Mouse (Mus musculus) frontal cortex, postnatal 10 days (tissue): Measurements from ENCODE around the gene Hdac7.

Experiments
- DNase-seq, 2 experiments: peaks; one replicate each; pipeline ENCODE4 v3.0.0; 2022; ENCODE audit warnings: low spot score in 2 of 2, mixed read lengths in 1 of 2

The Hdac7 gene

DNA sequence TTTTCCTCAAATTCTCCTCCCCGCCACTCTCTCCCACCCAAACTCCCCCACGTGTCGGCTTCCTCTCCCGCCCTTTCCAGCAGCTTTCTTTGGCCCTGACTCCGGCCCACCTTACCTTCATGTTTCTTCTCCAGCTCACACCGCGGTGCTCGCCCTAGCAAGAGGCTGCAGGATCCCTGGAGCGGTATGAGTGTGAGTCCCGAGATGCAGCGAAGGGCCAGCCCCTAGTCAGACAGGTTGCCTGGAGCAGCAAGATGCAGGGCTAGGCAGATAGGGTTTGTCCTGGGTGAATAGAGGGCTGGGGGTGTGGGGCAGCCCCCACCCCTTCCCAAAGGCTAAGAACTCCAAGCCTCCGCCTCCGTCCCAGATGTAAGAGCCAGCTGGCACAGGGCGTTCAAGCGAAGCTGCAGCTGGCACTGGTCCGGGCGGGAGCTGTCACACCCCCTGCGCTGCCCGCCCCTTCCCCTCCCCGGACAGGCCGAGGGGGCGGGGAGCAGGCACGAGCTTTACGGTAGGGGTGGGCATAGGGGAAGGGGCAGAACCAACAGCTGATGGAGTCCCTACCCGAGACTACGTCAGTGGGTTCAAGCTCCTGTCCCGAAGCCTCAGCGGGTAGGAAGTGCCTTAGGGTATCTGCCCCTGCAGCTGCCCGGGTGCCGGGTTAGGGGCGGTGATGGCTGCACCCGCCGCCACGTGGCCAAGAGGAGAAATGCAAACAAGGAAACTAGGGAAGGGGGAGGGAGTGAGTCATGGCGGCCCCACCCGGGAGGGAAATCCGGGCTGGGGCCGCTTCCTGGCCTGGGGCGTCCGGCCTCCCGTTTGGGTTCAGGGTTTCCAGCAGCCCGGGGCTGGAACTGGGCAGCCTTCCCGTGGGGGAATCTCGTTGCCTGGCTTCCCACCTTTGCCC, 76.8 kb downstream of the Hdac7 start, which contains the start of gene Rapgef3:
Rapgef3 (minus strand) TSS at position 693 of the 907 bp plus-strand sequence.
- DNase-seq: peak; percentile 81

- DNase-seq: no peak
Measured at GRCm38 (mm10) chr15:97766594-97767279, 77.6 kb downstream of the Hdac7 start.

GRCm38 (mm10) chr15:97766194-97766593, 78.1 kb downstream of the Hdac7 start:
- DNase-seq: peak in 1 of 2 experiments; percentile 36

GRCm38 (mm10) chr15:97765090-97765794, 79.1 kb downstream of the Hdac7 start:
- DNase-seq: no peak

- DNase-seq: no peak
Measured at GRCm38 (mm10) chr15:97764532-97764931, 79.8 kb downstream of the Hdac7 start.

DNA sequence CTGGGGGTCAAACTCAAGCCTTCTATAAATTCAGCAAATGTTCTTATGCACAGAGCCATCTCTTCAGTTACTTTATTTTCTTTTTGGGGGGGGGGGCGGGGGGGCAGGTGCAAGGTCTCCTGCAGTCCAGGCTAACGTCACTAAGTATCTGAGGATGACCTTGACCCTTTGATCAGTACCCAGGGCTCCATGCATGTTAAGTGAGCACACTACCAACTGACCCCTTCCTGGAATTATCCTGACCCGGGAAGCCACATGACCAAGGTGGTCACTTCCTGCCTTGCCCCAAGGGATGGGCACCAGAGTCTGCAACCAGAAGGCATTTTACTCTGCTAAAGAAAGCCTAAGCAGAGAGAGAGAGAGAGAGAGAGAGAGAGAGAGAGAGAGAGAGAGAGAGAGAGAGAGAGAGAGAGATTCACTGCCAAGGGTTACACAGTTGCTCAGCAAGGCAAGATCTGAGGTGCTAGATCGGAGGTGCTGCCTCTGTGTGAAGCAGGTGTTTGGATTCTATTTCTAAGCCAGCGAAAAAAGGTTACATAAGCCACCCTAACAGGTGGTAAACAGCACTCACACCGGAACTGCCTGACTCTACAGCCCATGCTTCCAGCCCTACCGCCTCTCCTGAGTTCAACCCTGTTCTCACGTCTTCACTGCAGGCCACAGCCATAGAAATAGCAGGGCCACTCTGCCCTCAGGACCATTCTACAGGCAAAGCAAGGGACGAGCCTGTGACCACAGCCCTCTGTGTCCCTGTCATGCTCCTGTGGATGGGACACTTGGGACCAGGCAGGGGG, 80.8 kb downstream of the Hdac7 start:
- no peak for DNase-seq

DNA sequence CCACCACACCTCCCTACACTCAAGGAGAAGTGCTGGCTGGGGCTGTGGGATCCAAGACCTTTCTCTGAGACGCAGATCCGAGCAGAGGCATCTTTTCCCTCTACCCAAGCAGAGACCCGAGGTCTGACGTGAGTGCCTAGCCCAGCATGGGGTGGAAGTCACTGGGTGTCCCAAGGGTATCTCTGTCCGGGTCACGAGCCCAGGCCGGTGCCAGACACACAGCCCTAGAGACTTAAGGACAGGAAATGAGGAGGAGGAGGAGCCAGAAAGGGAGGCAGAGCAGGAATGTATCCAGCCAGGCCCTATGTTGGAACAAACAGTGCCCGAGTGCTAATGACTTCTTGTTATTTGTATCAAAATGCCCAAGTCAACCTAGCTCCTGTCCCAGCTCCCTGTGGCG, 81.6 kb downstream of the Hdac7 start:
- no peak for DNase-seq

GRCm38 (mm10) chr15:97761438-97761837, 82.9 kb downstream of the Hdac7 start:
- DNase-seq: no peak

DNA sequence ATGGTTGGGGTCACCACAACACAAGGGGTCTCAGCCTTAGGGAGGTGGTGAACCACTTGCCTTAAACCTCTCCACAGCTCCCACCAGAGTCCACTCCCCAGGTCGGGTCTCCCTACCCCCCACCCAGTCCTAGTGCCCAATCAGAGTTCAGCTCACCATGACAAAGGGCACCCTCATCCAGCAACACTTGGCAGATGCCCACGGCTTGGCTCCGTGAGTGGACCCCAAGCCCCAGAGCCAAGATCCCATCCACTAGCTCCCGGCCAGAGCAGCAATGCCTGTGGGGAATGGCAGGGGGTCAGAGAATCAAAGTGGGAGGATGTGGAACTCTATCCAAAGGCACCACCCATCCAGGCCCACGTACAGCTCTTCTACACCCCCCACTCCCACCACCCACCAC, 83.3 kb downstream of the Hdac7 start:
- no peak for DNase-seq

GRCm38 (mm10) chr15:97760006-97760405, 84.3 kb downstream of the Hdac7 start:
- DNase-seq: peak; percentile 58 to 60

- no peak for DNase-seq
Measured at GRCm38 (mm10) chr15:97755361-97755760, 88.9 kb downstream of the Hdac7 start.

- no peak for DNase-seq
Measured at GRCm38 (mm10) chr15:97754476-97754875, 89.8 kb downstream of the Hdac7 start.

GRCm38 (mm10) chr15:97752491-97752890, 91.8 kb downstream of the Hdac7 start:
- DNase-seq: no peak

- DNase-seq: no peak
Measured at GRCm38 (mm10) chr15:97751676-97752075, 92.6 kb downstream of the Hdac7 start.

GRCm38 (mm10) chr15:97750697-97751096, 93.6 kb downstream of the Hdac7 start:
- DNase-seq: peak; percentile 87 to 91

DNA sequence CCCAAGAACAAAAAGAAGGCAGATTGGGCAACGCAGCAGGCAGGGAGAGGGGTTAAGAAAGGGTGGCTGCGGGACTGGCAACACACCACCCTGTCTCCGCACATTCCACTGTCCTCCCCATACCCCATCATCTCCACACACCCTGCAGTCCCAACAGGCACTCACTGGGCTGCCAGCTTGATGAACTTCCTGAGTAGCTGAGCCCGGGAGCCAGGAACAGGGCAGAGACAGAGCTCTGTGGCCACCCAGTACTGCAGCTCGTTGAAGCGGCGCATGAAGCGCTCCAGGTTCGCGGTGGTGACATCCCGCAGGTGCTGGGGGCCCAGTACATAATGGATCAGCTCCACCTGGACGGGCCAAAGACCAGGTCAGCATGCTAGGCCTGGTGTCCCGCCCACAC, 94.5 kb downstream of the Hdac7 start:
- no peak for DNase-seq

- no peak for DNase-seq
Measured at GRCm38 (mm10) chr15:97749397-97749796, 94.9 kb downstream of the Hdac7 start.

DNA sequence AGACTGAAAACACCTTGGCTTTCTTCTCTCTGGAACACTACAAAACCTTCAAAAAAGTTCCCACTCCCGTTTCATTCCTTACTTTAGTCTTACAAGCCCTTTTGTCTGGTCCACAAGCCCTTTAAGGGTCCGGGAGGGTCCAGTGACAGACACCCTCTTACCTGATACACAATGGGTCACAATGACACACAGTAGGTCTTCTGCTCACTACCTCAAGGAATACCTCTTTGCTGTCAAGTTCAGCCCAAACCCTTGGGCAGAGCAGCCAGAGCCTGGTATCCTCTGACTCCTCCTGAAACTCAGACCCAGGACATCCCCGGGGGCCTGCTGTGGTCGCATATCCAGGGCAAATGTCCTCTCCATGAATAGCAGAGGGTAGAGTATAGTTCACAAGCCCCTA, 95.3 kb downstream of the Hdac7 start:
- no peak for DNase-seq

DNA sequence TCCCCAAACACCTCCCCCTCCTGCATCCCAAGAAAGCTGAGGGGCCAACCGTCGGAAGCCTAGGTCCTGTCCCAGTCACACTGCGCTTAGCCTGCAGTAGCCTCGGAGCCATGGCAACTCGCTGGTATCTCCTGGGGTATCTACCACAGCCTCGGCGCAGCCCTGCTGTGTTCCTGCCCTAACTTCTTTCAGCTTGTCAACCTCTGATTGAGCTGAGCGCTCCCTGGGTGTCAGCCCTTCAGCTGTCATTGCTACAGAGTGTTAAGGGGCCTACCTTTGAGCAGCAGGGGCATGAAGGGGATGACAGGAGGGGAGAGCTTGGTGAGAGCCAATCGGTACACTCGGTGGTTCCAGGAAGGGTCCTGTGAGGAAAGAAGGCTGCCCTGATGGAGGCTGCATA, 96.0 kb downstream of the Hdac7 start:
- no peak for DNase-seq

DNA sequence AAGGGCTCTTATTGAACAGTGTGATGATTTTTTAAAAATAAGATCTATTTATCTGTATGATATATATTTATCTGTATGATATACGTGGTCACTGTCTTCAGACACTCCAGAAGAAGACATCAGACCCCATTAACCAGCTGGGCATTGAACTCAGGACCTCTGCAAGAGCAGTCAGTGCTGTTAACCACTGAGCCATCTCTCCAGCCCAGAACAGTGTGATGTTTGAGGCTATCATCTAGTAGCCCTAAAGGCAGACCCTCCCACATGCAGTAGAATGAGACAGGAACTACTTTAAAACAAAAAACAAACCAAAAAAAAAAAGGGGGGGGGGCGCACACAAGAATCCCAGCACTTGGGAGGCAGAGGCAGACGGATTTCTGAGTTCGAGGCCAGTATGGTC, 96.8 kb downstream of the Hdac7 start:
- DNase-seq: no peak

DNA sequence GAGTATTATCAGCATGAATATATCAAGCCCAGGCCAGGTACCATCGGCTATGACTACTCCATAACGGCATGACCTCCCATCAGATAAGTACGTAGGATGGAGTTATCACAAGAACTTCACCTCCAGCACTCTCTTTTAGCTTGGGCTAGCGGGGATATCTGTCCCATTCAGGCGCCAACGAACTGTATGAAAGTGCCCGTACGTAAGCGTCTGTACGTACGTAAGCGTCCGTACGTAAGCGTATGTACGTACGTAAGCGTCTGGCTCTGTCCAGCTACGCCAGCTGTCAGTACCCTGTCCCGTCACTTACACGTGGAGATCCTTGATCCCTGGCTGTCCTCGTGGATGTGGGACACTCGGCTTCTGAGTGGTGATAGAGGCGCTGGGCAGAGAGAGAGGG, 97.6 kb downstream of the Hdac7 start:
- DNase-seq: no peak
